Mouse (Mus musculus) forebrain, postnatal 0 days (tissue): ENCODE data around the gene Myo15b. TPM values are rescaled to one million over a fixed set of nuclear protein-coding genes. Genes with fewer than 3 reads are reported as not detected.

ENCODE experiments used
- ATAC-seq: fragments of 200-750 bp; cut with Nextera tagmentation; 2 replicates; pipeline ENCODE4 v1.8.0; 2017; ENCODE audit warnings: mild to moderate bottlenecking, moderate library complexity
- DNase-seq: peaks from one replicate; pipeline ENCODE4 v3.0.0-alpha.2; 2015
- H3K27ac ChIP-seq: fragments of 300-500 bp; sonication (generic); 2 replicates; pipeline ENCODE4 v1.5.1; 2014; ENCODE audit warnings: low read depth, mild to moderate bottlenecking, antibody characterized with exemption, low read length, moderate library complexity, mixed read lengths
- H3K27me3 ChIP-seq: fragments of 300-500 bp; sonication (generic); 2 replicates; pipeline ENCODE4 v1.6.1; 2014; ENCODE audit warnings: mild to moderate bottlenecking, low read length, mixed read lengths; ENCODE audit not compliant: insufficient read depth
- H3K36me3 ChIP-seq: fragments of 300-500 bp; sonication (generic); 2 replicates; pipeline ENCODE4 v1.6.1; 2014; ENCODE audit warnings: mild to moderate bottlenecking, moderate library complexity; ENCODE audit not compliant: insufficient read depth
- H3K4me1 ChIP-seq: fragments of 300-500 bp; sonication (generic); 2 replicates; pipeline ENCODE4 v1.6.1; 2014; ENCODE audit warnings: antibody characterized with exemption; ENCODE audit not compliant: insufficient read depth
- H3K4me2 ChIP-seq: fragments of 300-500 bp; sonication (generic); 2 replicates; pipeline ENCODE4 v1.6.1; 2014; ENCODE audit warnings: low read depth, mild to moderate bottlenecking, moderate library complexity
- H3K4me3 ChIP-seq: fragments of 300-500 bp; sonication (generic); 2 replicates; pipeline ENCODE4 v1.5.1; 2014; ENCODE audit warnings: low read depth, low read length, mixed read lengths
- H3K9ac ChIP-seq: fragments of 300-500 bp; sonication (generic); 2 replicates; pipeline ENCODE4 v1.6.1; 2014; ENCODE audit warnings: mild to moderate bottlenecking
- H3K9me3 ChIP-seq: fragments of 300-500 bp; sonication (generic); 2 replicates; pipeline ENCODE4 v1.6.1; 2016; ENCODE audit warnings: low read length
- CTCF ChIP-seq: sonication (generic); IDR thresholded peaks from 2 replicates; pipeline ENCODE4 v1.5.1; 2016; ENCODE audit warnings: antibody characterized with exemption, control low read depth, low read depth
- WGBS: fragments of 180-500 bp; shearing (Covaris S2); extraction: QIAGEN DNeasy Blood & Tissue Kit; methylation state at CpG from one replicate; pipeline ENCODE4 v1.1.7; 2014; 5-methylcytosine and 5-hydroxymethylcytosine counted together
- polyA plus RNA-seq: library from polyadenylated mRNA; unstranded; fragments of >200 nt; fragmentation: Nextera tagmentation; extraction: Ambion mirVana; gene quantifications from 2 replicates; pipeline ENCODE4 v1.2.1, GENCODE M21; 2015
- total RNA-seq: library from RNA; depleted of rRNA; stranded (reverse); fragments of >200 nt; gene quantifications from 2 replicates; pipeline ENCODE4 v1.2.3, GENCODE M21; 2014

Myo15b gene
- total and polyA plus RNA-seq, 2 experiments from 2014 or later, result 0.01 TPM; not detected in 1

GRCm38 (mm10) chr11:115869393-115869792 lies 11.2 kb downstream of the Myo15b start:
- no peaks in the 10 kb centered on the region for H3K36me3 ChIP-seq
- no peak overlapping the region for H3K9ac ChIP-seq
- no peak for TF ChIP-seq CTCF
- no peaks in the 10 kb centered on the region for H3K9me3 ChIP-seq
- no peak for ATAC-seq
- no peak overlapping the region for H3K4me2 ChIP-seq
- H3K4me3 ChIP-seq, result no peak overlapping the region
- H3K4me1 ChIP-seq, result no peaks in the 10 kb centered on the region
- WGBS, result 86% methylated on average over 8 of the region's 8 CpGs
- no peak overlapping the region for H3K27ac ChIP-seq
- H3K27me3 ChIP-seq, result no peaks in the 10 kb centered on the region; the same call in 1 of the 2 replicates
- no peak for DNase-seq

GRCm38 (mm10) chr11:115872437-115872836 lies 14.2 kb downstream of the Myo15b start:
- TF ChIP-seq CTCF, result no peak
- H3K36me3 ChIP-seq, result no peaks in the 10 kb centered on the region
- ATAC-seq, result no peak
- H3K4me3 ChIP-seq, result no peak overlapping the region
- H3K27me3 ChIP-seq, result no peaks in the 10 kb centered on the region; the same call in 1 of the 2 replicates
- H3K4me1 ChIP-seq, result no peaks in the 10 kb centered on the region
- no peak for DNase-seq
- no peak overlapping the region for H3K9ac ChIP-seq
- no peak overlapping the region for H3K27ac ChIP-seq
- H3K4me2 ChIP-seq, result no peak overlapping the region
- H3K9me3 ChIP-seq, result no peaks in the 10 kb centered on the region
- WGBS, result 61% methylated on average over 4 of the region's 4 CpGs

GRCm38 (mm10) chr11:115875935-115876334 lies 17.7 kb downstream of the Myo15b start:
- Histone ChIP-seq H3K36me3 (no peaks in the 10 kb centered on the region), H3K4me3 (no peak overlapping the region), H3K9ac (no peak overlapping the region), H3K4me1 (no peaks in the 10 kb centered on the region), H3K27me3 (no peaks in the 10 kb centered on the region; the same call in 1 of the 2 replicates), H3K27ac (no peak overlapping the region), H3K4me2 (no peak overlapping the region), H3K9me3 (no peaks in the 10 kb centered on the region)
- WGBS, result 90% methylated on average over 3 of the region's 3 CpGs
- no peak for ATAC-seq
- no peak for TF ChIP-seq CTCF
- no peak for DNase-seq

DNA sequence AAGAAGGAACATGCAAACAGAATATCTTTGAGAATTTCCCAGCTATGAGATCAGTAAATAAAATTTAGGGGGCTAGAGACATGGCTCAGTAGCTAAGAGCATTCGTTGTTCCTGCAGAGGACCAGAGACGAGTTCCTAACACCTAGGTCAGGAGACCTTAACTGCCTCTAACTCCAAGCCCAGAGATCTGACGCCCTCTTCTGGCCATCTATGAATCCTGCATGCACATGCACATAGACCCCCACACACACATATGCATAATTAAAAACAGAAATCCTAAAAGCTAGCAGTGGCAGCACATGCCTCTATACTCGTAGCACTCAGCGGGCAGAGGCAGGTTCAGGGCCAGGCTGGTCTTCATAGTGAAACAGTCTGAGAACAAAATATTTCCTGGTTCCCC lies 18.2 kb downstream of the Myo15b start:
- Histone ChIP-seq H3K9ac (no peak overlapping the region), H3K36me3 (no peaks in the 10 kb centered on the region), H3K27me3 (no peaks in the 10 kb centered on the region; the same call in 1 of the 2 replicates), H3K4me3 (no peak overlapping the region), H3K27ac (no peak overlapping the region), H3K4me2 (no peak overlapping the region), H3K4me1 (no peaks in the 10 kb centered on the region), H3K9me3 (no peaks in the 10 kb centered on the region)
- TF ChIP-seq CTCF, result 0 out of 2 replicates have a peak, but pooled peaks have one; percentile 13
- 77% methylated on average over 5 of the region's 5 CpGs for WGBS
- ATAC-seq (no peak), DNase-seq (no peak)

GRCm38 (mm10) chr11:115877174-115877755 lies 19.1 kb downstream of the Myo15b start:
- TF ChIP-seq CTCF, result no peak
- no peaks in the 10 kb centered on the region for H3K36me3 ChIP-seq
- ATAC-seq, result no peak
- H3K4me1 ChIP-seq, result no peaks in the 10 kb centered on the region
- DNase-seq, result no peak
- H3K4me3 ChIP-seq, result no peak overlapping the region
- WGBS, result 71% methylated on average over 6 of the region's 6 CpGs
- no peak overlapping the region for H3K9ac ChIP-seq
- no peak overlapping the region for H3K4me2 ChIP-seq
- no peaks in the 10 kb centered on the region for H3K9me3 ChIP-seq
- no peaks in the 10 kb centered on the region; the same call in 1 of the 2 replicates for H3K27me3 ChIP-seq
- H3K27ac ChIP-seq, result no peak overlapping the region

DNA sequence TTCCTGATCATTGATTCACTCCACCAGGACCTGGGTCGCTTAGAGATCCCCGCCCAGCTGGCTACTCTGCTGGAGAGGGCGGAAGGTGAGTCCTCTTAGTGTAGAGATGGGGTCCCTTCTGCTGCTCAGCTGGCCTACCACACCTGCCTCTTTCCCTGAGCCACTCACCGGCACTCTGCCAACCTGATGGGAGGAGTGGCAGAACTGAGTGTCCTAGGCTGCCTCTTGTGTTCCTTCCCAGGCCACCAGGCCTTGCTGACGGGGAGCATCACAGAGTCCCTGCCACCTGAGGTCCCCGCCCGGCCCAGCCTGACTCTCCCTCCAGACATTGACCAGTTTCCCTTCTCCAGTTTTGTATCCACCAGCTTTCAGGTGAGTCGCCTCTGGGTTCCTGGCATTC lies 19.9 kb downstream of the Myo15b start:
- H3K27ac ChIP-seq, result no peak overlapping the region
- 77% methylated on average over 8 of the region's 8 CpGs for WGBS
- H3K9me3 ChIP-seq, result no peaks in the 10 kb centered on the region
- no peak overlapping the region for H3K4me2 ChIP-seq
- no peaks in the 10 kb centered on the region for H3K36me3 ChIP-seq
- H3K4me3 ChIP-seq, result no peak overlapping the region
- no peak for DNase-seq
- H3K4me1 ChIP-seq, result no peaks in the 10 kb centered on the region
- TF ChIP-seq CTCF, result no peak
- H3K27me3 ChIP-seq, result no peaks in the 10 kb centered on the region; the same call in 1 of the 2 replicates
- ATAC-seq, result no peak
- H3K9ac ChIP-seq, result no peak overlapping the region

DNA sequence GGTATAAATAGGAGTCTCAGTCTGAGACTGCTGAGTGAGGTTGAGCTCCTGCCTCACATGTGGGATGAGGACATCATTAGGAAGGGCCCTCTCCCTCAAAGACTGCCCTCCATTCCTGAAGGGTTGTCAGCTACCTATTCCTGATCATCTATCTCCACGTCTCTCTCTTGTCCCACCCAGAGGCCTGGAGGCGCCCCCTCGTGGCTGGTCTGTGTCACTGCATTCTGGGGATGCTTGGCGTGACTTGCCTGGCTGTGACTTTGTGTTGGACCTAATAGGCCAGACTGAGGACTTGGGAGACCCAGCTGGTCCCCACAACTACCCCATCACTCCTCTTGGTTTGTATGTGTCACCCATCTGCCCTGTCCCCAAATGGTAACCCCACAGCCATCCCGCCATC lies 22.8 kb downstream of the Myo15b start:
- no peak overlapping the region for H3K27ac ChIP-seq
- peak; percentile 55 for TF ChIP-seq CTCF
- no peaks in the 10 kb centered on the region for H3K4me1 ChIP-seq
- no peak for ATAC-seq
- no peak for DNase-seq
- no peak overlapping the region for H3K4me2 ChIP-seq
- 30% methylated on average over 5 of the region's 5 CpGs for WGBS
- H3K27me3 ChIP-seq, result no peaks in the 10 kb centered on the region; the same call in 1 of the 2 replicates
- no peaks in the 10 kb centered on the region for H3K9me3 ChIP-seq
- no peak overlapping the region for H3K4me3 ChIP-seq
- no peaks in the 10 kb centered on the region for H3K36me3 ChIP-seq
- H3K9ac ChIP-seq, result no peak overlapping the region
